Mouse (Mus musculus) heart, embryonic 15.5 days (tissue): ENCODE measurements around the gene Ctnnd2. TPM values are rescaled to one million over a fixed set of nuclear protein-coding genes. Genes with fewer than 3 reads are reported as not detected.
A peak's percentile ranks its signal among the peaks of the same experiment; 100 is the strongest.

Experiments used
- ATAC-seq: fragments of 200-750 bp; cut with Nextera tagmentation; replicated peaks from 2 replicates; pipeline ENCODE4 v1.8.0; 2017; ENCODE audit warnings: low read depth, moderate TSS enrichment; ENCODE audit not compliant: insufficient number of reproducible peaks, insufficient read depth, low FRiP score
- H3K27ac ChIP-seq: fragments of 300-500 bp; sonication (generic); 2 replicates; pipeline ENCODE4 v1.5.1; 2015; ENCODE audit warnings: mild to moderate bottlenecking, inconsistent platforms
- H3K27me3 ChIP-seq: fragments of 300-500 bp; sonication (generic); 2 replicates; pipeline ENCODE4 v1.6.1; 2015; ENCODE audit warnings: inconsistent platforms
- H3K36me3 ChIP-seq: fragments of 300-500 bp; sonication (generic); 2 replicates; pipeline ENCODE4 v1.6.1; 2015; ENCODE audit warnings: mild to moderate bottlenecking, inconsistent platforms
- H3K4me1 ChIP-seq: fragments of 300-500 bp; sonication (generic); replicated peaks from 2 replicates; pipeline ENCODE4 v1.6.1; 2015; ENCODE audit warnings: inconsistent platforms
- H3K4me2 ChIP-seq: fragments of 300-500 bp; sonication (generic); 2 replicates; pipeline ENCODE4 v1.6.1; 2015; ENCODE audit warnings: inconsistent platforms, mild to moderate bottlenecking, moderate library complexity
- H3K4me3 ChIP-seq: fragments of 300-500 bp; sonication (generic); 2 replicates; pipeline ENCODE4 v1.5.1; 2015; ENCODE audit warnings: mild to moderate bottlenecking, inconsistent platforms
- H3K9ac ChIP-seq: fragments of 300-500 bp; sonication (generic); 2 replicates; pipeline ENCODE4 v1.6.1; 2015; ENCODE audit warnings: mild to moderate bottlenecking, inconsistent platforms
- H3K9me3 ChIP-seq: fragments of 300-500 bp; sonication (generic); replicated peaks from 2 replicates; pipeline ENCODE4 v1.6.1; 2016; ENCODE audit warnings: inconsistent platforms
- WGBS: fragments of 180-500 bp; shearing (Covaris S2); methylation state at CpG from one replicate; pipeline ENCODE4 v1.1.7; 2015; ENCODE audit warnings: mixed read lengths; 5-methylcytosine and 5-hydroxymethylcytosine counted together
- polyA plus RNA-seq: library from polyadenylated mRNA; unstranded; fragments of >200 nt; fragmentation: Nextera tagmentation; extraction: Ambion mirVana; gene quantifications from 2 replicates; pipeline ENCODE4 v1.2.1, GENCODE M21; 2015

Ctnnd2 gene
- polyA plus RNA-seq, 1 experiment from 2014 or later = 1.0 TPM

DNA sequence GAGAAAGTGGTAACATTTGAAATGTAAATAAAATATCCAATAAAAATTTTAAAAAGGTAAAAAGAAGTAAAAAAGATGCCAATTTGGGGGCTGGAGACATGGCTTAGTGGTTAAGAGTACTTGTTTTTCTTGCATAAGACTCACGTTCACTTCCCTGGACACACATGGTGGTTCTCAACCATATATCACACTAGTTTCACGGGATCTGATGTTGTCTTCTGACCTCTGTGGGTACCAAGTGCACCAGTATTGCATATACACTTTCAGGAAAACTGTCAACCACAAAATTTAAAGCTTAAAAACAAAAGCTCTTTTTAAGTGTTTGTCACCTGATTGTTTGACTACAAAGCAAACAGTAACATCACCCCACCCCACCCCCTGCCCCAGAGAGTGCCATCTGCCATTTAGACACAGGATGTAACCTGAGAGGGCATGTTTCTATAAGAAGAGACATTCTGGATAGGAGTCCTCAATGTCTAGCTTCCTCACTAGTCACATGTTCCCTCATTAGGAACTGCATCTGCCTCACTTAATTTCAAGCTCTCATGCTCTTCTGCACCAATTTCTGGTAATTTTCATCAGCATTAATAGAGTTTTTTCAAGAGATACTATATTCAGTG lies 290.5 kb downstream of the Ctnnd2 start:
- H3K4me1 ChIP-seq = peaks cover 5% of the 10 kb centered on the region
- no peak overlapping the region for H3K4me3 ChIP-seq
- no peaks in the 10 kb centered on the region for H3K36me3 ChIP-seq
- H3K9ac ChIP-seq = no peak overlapping the region
- no peaks in the 10 kb centered on the region for H3K27me3 ChIP-seq
- no peak overlapping the region for H3K27ac ChIP-seq
- H3K4me2 ChIP-seq = no peak overlapping the region
- no peak for ATAC-seq
- no peaks in the 10 kb centered on the region for H3K9me3 ChIP-seq
- 74% methylated on average over 2 of the region's 2 CpGs for WGBS

DNA sequence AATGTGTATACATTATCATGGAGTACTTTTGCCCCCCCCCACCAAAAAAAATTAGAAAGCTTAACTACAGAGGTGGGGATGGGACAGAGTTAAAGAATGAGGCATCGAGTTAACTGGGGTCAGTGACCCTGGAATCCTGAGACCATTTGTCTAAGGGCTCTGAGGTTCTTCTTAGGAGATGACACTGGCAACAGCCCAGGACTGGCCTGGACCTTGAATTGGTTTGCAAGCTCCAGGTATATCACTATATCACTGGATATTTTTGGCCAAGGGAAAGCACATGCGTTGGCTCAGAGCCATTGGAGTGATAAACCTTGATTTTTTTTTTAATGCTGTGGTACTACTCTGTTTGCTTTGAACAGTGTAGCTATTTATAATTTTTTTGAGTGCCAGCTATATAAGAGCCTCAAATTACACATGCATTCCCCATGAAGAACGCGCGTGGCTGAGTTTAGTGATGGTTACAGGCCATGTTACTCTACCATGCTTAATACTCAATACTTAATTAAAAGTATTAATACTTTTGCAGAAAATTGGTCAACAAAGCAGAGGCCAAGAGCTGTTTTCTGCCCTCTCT lies 291.2 kb downstream of the Ctnnd2 start:
- Histone ChIP-seq H3K4me2 (no peak overlapping the region), H3K36me3 (no peaks in the 10 kb centered on the region), H3K9ac (no peak overlapping the region), H3K9me3 (no peaks in the 10 kb centered on the region), H3K27ac (no peak overlapping the region), H3K4me3 (no peak overlapping the region), H3K4me1 (peaks cover 5% of the 10 kb centered on the region), H3K27me3 (no peaks in the 10 kb centered on the region)
- 0 out of 2 replicates have a peak, but pooled peaks have one; percentile 31 for ATAC-seq
- WGBS = 41% methylated on average over 5 of the region's 5 CpGs

DNA sequence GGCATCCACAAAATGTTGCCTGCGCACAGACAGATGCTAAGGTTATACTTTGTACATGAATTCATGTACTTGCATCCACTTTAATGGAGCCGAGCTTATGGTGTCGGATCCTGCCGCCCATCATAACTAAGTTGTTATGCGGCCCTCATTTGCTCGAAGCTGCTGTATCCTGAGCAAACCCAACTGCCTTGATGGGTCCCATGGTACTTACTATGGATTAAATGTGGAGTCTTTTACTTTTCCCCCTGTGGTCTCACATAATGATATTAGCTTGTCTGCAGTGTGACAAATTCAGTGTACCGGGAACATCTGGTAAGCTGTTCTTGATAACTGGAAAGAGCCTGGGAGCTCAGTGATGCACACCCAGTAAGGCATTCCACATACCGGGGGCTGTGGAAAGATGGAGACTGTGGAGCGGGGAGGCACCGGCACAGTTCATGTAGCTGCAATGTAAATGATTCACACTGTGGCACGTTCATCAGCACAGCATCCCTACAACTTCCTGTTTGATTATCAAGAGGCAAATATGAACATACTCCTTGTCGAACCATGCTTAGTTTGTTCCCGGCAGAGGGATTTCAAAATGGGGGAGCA lies 294.7 kb downstream of the Ctnnd2 start:
- ATAC-seq = no peak
- H3K9me3 ChIP-seq = no peaks in the 10 kb centered on the region
- H3K36me3 ChIP-seq = no peaks in the 10 kb centered on the region
- no peak overlapping the region for H3K27ac ChIP-seq
- 79% methylated on average over 13 of the region's 13 CpGs for WGBS
- no peaks in the 10 kb centered on the region for H3K27me3 ChIP-seq
- peaks cover 5% of the 10 kb centered on the region for H3K4me1 ChIP-seq
- H3K4me3 ChIP-seq = no peak overlapping the region
- H3K9ac ChIP-seq = no peak overlapping the region
- no peak overlapping the region for H3K4me2 ChIP-seq

DNA sequence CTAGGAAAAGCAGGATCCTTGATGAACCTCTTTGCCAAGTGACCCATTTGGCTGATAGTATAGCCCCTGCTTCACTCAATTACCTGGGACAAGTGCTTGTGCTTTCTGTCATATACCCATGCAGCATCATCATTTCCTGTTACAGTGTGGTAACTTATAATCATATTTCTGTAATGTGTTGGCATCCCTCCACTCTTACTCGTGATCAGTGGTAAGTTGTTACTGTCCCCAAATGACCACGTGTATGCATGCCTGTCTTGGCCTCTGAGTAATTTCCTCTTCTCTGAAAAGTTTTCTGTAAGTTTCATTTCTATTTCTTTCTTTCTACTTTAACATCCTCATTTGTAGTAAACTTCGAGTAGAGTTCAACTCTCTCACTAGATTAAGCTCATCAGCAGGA lies 296.4 kb downstream of the Ctnnd2 start:
- 68% methylated on average over 3 of the region's 3 CpGs for WGBS
- Histone ChIP-seq H3K27ac (no peak overlapping the region), H3K4me2 (no peak overlapping the region), H3K4me3 (no peak overlapping the region), H3K36me3 (no peaks in the 10 kb centered on the region), H3K27me3 (no peaks in the 10 kb centered on the region), H3K9ac (no peak overlapping the region), H3K9me3 (no peaks in the 10 kb centered on the region), H3K4me1 (peaks cover 2% of the 10 kb centered on the region)
- ATAC-seq = no peak

DNA sequence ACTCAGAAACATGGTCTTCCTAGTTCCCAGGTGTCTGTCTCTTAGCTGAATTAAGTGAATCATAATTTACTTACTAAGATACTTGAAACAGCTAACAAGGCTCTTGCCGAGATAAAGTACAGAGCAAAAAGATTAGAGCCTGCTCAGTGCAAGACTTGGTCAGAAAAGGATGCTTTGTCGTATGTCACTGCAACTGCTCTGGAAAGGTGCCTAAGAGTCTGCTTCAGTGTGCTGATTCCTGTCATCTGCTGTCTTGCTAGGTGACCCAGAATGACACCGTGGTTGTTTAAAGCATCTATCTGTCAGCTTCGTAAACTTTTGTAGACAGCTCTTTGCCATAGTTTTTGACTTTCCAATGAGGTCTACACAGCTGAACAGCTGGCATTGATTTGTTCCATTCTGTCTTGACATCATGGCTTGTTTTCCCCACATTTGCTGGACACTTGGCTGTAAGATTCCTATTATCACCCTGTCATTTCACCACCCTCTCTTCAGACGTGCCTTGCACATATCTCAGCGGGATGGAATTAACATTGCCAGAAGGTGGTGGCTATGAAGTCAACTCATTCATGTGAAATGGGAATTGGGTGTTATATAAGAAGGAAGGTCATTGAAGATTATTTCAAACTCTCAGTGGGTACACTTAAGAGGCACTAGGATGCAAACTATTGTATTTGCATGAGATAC lies 299.0 kb downstream of the Ctnnd2 start:
- WGBS = 33% methylated on average over 6 of the region's 6 CpGs
- no peaks in the 10 kb centered on the region for H3K4me1 ChIP-seq

DNA sequence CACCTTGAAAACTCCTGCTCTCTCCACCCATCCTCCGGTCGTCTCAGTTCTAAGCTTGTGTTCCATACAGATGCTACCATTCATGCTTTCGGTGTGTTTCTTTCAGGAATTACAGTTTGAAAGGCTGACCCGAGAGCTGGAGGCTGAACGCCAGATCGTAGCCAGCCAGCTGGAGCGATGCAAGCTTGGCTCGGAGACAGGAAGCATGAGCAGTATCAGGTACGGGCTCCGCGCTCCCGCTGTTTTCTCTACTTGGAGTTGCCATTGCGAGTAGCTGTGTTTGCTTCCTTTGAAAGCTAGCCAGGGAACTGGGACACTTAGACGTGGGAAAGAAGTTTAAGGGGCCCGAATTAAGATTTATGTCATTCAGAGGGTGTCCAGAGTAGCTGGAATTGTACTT lies 308.3 kb downstream of the Ctnnd2 start:
- Histone ChIP-seq H3K36me3 (no peaks in the 10 kb centered on the region), H3K4me1 (no peaks in the 10 kb centered on the region), H3K4me3 (no peak overlapping the region), H3K27ac (no peak overlapping the region), H3K9ac (no peak overlapping the region), H3K4me2 (no peak overlapping the region), H3K9me3 (no peaks in the 10 kb centered on the region), H3K27me3 (no peaks in the 10 kb centered on the region)
- ATAC-seq = no peak
- WGBS = 52% methylated on average over 15 of the region's 15 CpGs

More for the DNA sequence above, 299.0 kb downstream of the Ctnnd2 start:
- Histone ChIP-seq H3K9me3 (no peaks in the 10 kb centered on the region), H3K36me3 (no peaks in the 10 kb centered on the region), H3K9ac (no peak overlapping the region), H3K27me3 (no peaks in the 10 kb centered on the region), H3K4me2 (no peak overlapping the region), H3K27ac (no peak overlapping the region), H3K4me3 (no peak overlapping the region)
- no peak for ATAC-seq

DNA sequence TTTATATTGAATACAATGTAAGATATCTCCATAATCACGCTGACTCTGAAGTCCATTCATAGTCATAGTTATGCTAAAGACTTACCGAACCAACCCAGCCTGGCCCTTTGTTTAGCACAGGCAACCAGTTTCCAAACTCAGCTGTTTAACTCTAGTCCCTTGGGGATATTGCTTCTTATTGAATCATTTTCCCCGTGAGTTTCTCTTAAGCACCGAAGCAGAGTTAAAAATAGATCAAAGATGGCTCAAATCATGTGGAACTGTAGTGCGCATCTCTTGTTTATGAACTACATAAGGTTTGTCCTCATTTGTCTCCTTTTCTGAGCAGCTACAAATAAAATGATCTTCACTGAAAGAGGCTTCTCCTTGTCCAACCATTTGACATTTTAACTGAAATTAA lies 334.1 kb downstream of the Ctnnd2 start:
- Histone ChIP-seq H3K27me3 (no peaks in the 10 kb centered on the region), H3K4me1 (no peaks in the 10 kb centered on the region), H3K4me2 (no peak overlapping the region), H3K9ac (no peak overlapping the region), H3K36me3 (no peaks in the 10 kb centered on the region), H3K27ac (no peak overlapping the region), H3K9me3 (no peaks in the 10 kb centered on the region), H3K4me3 (no peak overlapping the region)
- no peak for ATAC-seq
- WGBS = 60% methylated on average over 5 of the region's 5 CpGs

DNA sequence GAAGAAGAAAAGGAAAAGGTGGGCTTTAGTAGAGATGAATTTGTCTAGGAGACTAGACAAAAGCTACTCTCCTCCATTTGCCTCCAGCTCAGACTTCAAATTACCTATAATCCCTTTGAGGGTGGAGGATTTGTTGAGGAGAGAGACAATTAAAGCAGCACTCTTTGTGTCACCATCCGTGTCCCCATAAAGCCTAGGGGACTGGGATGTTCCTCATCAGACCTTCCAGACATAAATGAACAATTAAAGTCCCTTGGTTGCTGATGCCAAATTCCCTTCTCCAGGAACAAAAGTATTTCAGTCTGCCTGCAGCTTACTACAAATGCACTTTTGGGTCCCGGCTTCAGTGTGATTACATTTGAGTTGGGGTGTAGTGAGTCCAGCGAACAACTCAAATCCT lies 340.1 kb downstream of the Ctnnd2 start:
- H3K9me3 ChIP-seq = no peaks in the 10 kb centered on the region
- no peak overlapping the region for H3K4me3 ChIP-seq
- H3K9ac ChIP-seq = no peak overlapping the region
- no peak overlapping the region for H3K27ac ChIP-seq
- ATAC-seq = no peak
- WGBS = 68% methylated on average over 3 of the region's 3 CpGs
- no peak overlapping the region for H3K4me2 ChIP-seq
- peaks cover 3% of the 10 kb centered on the region; the same call in 1 of the 2 replicates for H3K4me1 ChIP-seq
- H3K27me3 ChIP-seq = no peaks in the 10 kb centered on the region
- no peaks in the 10 kb centered on the region for H3K36me3 ChIP-seq

DNA sequence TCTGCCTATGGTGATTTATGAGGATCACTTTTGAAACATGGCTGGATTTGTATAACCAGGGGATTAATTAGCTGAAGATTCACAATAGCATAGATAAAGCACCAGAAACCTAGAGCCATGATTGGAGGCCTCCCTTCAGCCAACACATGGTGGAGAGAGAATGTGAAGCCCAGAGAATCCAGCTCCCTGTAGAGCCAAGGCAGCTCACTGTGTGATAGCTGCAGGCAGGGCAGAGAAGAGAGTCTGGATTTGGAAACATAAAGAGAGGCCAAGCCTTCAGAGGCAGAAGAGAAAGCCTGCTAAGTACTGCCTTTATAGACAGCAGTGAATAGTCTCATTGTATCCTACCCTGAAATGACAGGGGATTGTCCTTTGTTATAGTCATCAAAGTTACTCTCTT lies 340.7 kb downstream of the Ctnnd2 start:
- Histone ChIP-seq H3K27ac (no peak overlapping the region), H3K36me3 (no peaks in the 10 kb centered on the region), H3K4me2 (no peak overlapping the region), H3K4me3 (no peak overlapping the region), H3K4me1 (peaks cover 3% of the 10 kb centered on the region; the same call in 1 of the 2 replicates), H3K9ac (no peak overlapping the region), H3K27me3 (no peaks in the 10 kb centered on the region), H3K9me3 (no peaks in the 10 kb centered on the region)
- ATAC-seq = no peak

DNA sequence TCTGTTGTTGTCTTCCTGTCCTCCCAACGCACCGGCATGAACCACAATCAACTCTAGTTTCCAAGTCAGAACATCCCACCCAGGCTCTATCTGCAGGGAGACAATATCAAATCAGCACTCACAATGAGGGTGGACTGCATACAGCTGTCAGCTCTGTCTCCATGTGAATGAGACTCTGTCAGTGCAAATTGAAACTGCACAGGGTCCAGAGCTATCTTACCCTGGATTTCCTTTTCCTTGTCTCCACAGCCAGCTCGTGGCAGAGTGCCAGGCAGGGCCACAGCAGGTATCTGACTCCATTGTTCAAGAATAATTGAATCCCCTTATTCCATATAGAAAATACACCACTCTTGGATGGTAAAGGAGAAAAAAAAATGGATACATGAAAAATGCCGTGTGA lies 343.0 kb downstream of the Ctnnd2 start:
- ATAC-seq = no peak
- H3K36me3 ChIP-seq = no peaks in the 10 kb centered on the region
- no peaks in the 10 kb centered on the region for H3K9me3 ChIP-seq
- no peaks in the 10 kb centered on the region for H3K27me3 ChIP-seq
- peaks cover 3% of the 10 kb centered on the region; the same call in 1 of the 2 replicates for H3K4me1 ChIP-seq
- no peak overlapping the region for H3K4me3 ChIP-seq
- 28% methylated on average over 4 of the region's 4 CpGs for WGBS
- no peak overlapping the region for H3K27ac ChIP-seq
- no peak overlapping the region for H3K9ac ChIP-seq
- no peak overlapping the region for H3K4me2 ChIP-seq

DNA sequence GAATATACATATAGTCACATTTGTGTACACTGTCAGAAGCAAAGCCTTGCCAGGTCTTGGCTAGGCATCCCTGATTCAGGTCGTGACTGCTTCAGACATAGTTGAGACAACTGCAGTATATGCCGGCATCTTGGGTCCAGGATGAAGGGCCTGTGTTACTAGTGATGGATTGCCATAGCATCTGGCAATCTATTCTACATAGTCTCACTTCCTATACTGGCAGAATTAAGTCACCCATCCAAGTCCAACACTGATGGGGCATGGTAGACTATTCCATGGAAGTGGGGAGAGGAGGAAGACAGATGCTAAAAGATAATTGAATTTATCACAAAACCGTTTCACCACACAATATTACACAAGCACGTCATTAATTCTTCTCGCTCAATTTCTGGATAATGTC lies 369.1 kb downstream of the Ctnnd2 start:
- WGBS = 82% methylated on average over 5 of the region's 5 CpGs

More for the DNA sequence above, 369.1 kb downstream of the Ctnnd2 start:
- Histone ChIP-seq H3K9ac (no peak overlapping the region), H3K9me3 (no peaks in the 10 kb centered on the region), H3K36me3 (no peaks in the 10 kb centered on the region), H3K4me2 (no peak overlapping the region), H3K27me3 (no peaks in the 10 kb centered on the region), H3K4me1 (no peaks in the 10 kb centered on the region), H3K4me3 (no peak overlapping the region), H3K27ac (no peak overlapping the region)
- no peak for ATAC-seq
